Mouse (Mus musculus) brain, embryonic 14.5 days (tissue): ENCODE results near the gene Stox2. TPM values are rescaled to one million over a fixed set of nuclear protein-coding genes. Genes with fewer than 3 reads are reported as not detected.

Source experiments
- DNase-seq: peaks from one replicate; pipeline ENCODE4 v3.0.0-alpha.2; 2011; ENCODE audit warnings: low read depth
- CTCF ChIP-seq: fragments of 200-500 bp; IDR thresholded peaks from 2 replicates; pipeline ENCODE4 v1.5.1; 2012; ENCODE audit warnings: inconsistent platforms, mild to moderate bottlenecking, moderate library complexity, borderline replicate concordance; ENCODE audit not compliant: insufficient read depth, insufficient read length; ENCODE audit errors: extremely low read depth
- POLR2A ChIP-seq: fragments of 200-500 bp; IDR thresholded peaks from 2 replicates; pipeline ENCODE4 v1.6.1; 2012; ENCODE audit warnings: mild to moderate bottlenecking, inconsistent platforms, borderline replicate concordance; ENCODE audit not compliant: poor library complexity, insufficient read depth, insufficient read length, severe bottlenecking; ENCODE audit errors: extremely low read depth
- polyA plus RNA-seq: library from polyadenylated mRNA; depleted of rRNA; stranded (reverse); fragments of >200 nt; gene quantifications from 2 replicates; pipeline ENCODE4 v1.2.3, GENCODE M21; 2012

Stox2 gene
- polyA plus RNA-seq, 1 experiment = 44.9 TPM

GRCm38 (mm10) chr8:47243016-47243630 lies 203.0 kb downstream of the Stox2 start:
- TF ChIP-seq POLR2A = no peak
- no peak for TF ChIP-seq CTCF
- DNase-seq = peak; percentile 83

GRCm38 (mm10) chr8:47242207-47243004 lies 203.8 kb downstream of the Stox2 start:
- TF ChIP-seq CTCF (no peak), POLR2A (no peak)
- DNase-seq = peak; percentile 99

GRCm38 (mm10) chr8:47241421-47242078 lies 204.6 kb downstream of the Stox2 start:
- peak; percentile 57 for DNase-seq
- TF ChIP-seq CTCF (no peak), POLR2A (no peak)

GRCm38 (mm10) chr8:47240871-47241270 lies 205.3 kb downstream of the Stox2 start:
- TF ChIP-seq POLR2A = no peak
- no peak for TF ChIP-seq CTCF
- peak; percentile 51 for DNase-seq

GRCm38 (mm10) chr8:47240266-47240665 lies 205.9 kb downstream of the Stox2 start:
- TF ChIP-seq POLR2A (no peak), CTCF (no peak)
- DNase-seq = peak; percentile 86

- TF ChIP-seq CTCF (no peak), POLR2A (no peak)
- DNase-seq = no peak
These were observed 214.1 kb downstream of the Stox2 start for GRCm38 (mm10) chr8:47232081-47232480.

GRCm38 (mm10) chr8:47230057-47230456 lies 216.1 kb downstream of the Stox2 start:
- DNase-seq = no peak
- TF ChIP-seq POLR2A (no peak), CTCF (no peak)

GRCm38 (mm10) chr8:47221851-47222250 lies 224.3 kb downstream of the Stox2 start:
- TF ChIP-seq POLR2A (no peak), CTCF (no peak)
- no peak for DNase-seq

GRCm38 (mm10) chr8:47221191-47221590 lies 225.0 kb downstream of the Stox2 start:
- TF ChIP-seq POLR2A (no peak), CTCF (no peak)
- DNase-seq = no peak

GRCm38 (mm10) chr8:47220390-47220789 lies 225.8 kb downstream of the Stox2 start:
- TF ChIP-seq CTCF (no peak), POLR2A (no peak)
- DNase-seq = no peak

- peak; percentile 66 for DNase-seq
- TF ChIP-seq POLR2A = no peak
- TF ChIP-seq CTCF = no peak
These were observed 227.6 kb downstream of the Stox2 start for GRCm38 (mm10) chr8:47218536-47218935.
